Mouse (Mus musculus): ENCODE data around the gene Galnt7.

- TF ChIP-seq CTCF (IDR thresholded peaks at IDR 0.05; ENCODE audit: low read depth, low read length): no peak
- TF ChIP-seq GATA1 (IDR thresholded peaks at IDR 0.05; ENCODE audit: borderline replicate concordance, low read length): no peak
- no peak for TF ChIP-seq GATA2 (IDR thresholded peaks at IDR 0.05; ENCODE audit: borderline replicate concordance, low read depth, low read length)
- no peak for TF ChIP-seq POLR2AphosphoS5 (IDR thresholded peaks at IDR 0.05; ENCODE audit: insufficient replicate concordance, low read depth, low read length)
Observed at GRCm38 (mm10) chr8:57642722-57643121, 10.1 kb downstream of the Galnt7 start.

Data from G1E (cell line).